Comparison of ENCODE assay signal across 9 mouse cellular contexts in genomic region chr15:71240647-71241351, GRCm38 (mm10).
DNase-seq lines count a peak whose midpoint lies in the region; ATAC-seq and TF ChIP-seq lines count a peak whose summit lies in the region.
"Had no signal": no experiment of that assay in that cellular context is flagged by ENCODE, and none has a peak within 500 bp of the region (broad histone marks: within the 10 kb centered on the region; RNA-seq: fewer than 3 reads in every experiment).

No protein-coding gene starts in this region.

- no peaks in the 10 kb centered on the region for H3K4me1 ChIP-seq in kidney, adult 2 months (ENCODE audit: control insufficient read depth, insufficient read depth, low read length)
- H3K4me1 ChIP-seq in kidney, embryonic 14.5 days (ENCODE audit: control insufficient read depth, insufficient read depth, low read length), result no peaks in the 10 kb centered on the region
- no peaks in the 10 kb centered on the region for H3K4me1 ChIP-seq in forebrain, embryonic 16.5 days (replicated peaks; ENCODE audit: control insufficient read depth, insufficient read depth, low read length)
- H3K4me1 ChIP-seq in hindbrain, embryonic 14.5 days (replicated peaks; ENCODE audit: control insufficient read depth, insufficient read depth, low read length), result no peaks in the 10 kb centered on the region
- no peaks in the 10 kb centered on the region for H3K4me1 ChIP-seq in neural tube, embryonic 12.5 days
- H3K4me1 ChIP-seq: megakaryocyte, embryonic 14.5 days had no signal

- H3K9ac ChIP-seq in kidney, embryonic 14.5 days (ENCODE audit: low read depth, low read length), result no peak overlapping the region
- no peak overlapping the region for H3K9ac ChIP-seq in forebrain, embryonic 16.5 days (replicated peaks; ENCODE audit: low read depth, low read length)
- H3K9ac ChIP-seq in hindbrain, embryonic 14.5 days, result no peak overlapping the region
- no peak overlapping the region for H3K9ac ChIP-seq in neural tube, embryonic 12.5 days

- no peak overlapping the region for H3K4me3 ChIP-seq in kidney, adult 2 months (ENCODE audit: insufficient read depth, low read depth, low read length)
- no peak overlapping the region for H3K4me3 ChIP-seq in kidney, embryonic 14.5 days (ENCODE audit: low read length)
- no peak overlapping the region for H3K4me3 ChIP-seq in forebrain, embryonic 16.5 days (replicated peaks; ENCODE audit: low read length)
- no peak overlapping the region for H3K4me3 ChIP-seq in hindbrain, embryonic 14.5 days (replicated peaks; ENCODE audit: low read length)
- no peak overlapping the region for H3K4me3 ChIP-seq in neural tube, embryonic 12.5 days
- H3K4me3 ChIP-seq: megakaryocyte, embryonic 14.5 days had no signal

- intact Hi-C loops in left cerebral cortex, postnatal 14 days (cut with DNase I), result no loop called here

- H3K36me3 ChIP-seq in kidney, adult 2 months (ENCODE audit: control insufficient read depth, insufficient read depth, low read length), result no peaks in the 10 kb centered on the region
- H3K36me3 ChIP-seq in kidney, embryonic 14.5 days (ENCODE audit: control insufficient read depth, insufficient read depth, low read length), result no peaks in the 10 kb centered on the region
- no peaks in the 10 kb centered on the region for H3K36me3 ChIP-seq in forebrain, embryonic 16.5 days (ENCODE audit: control insufficient read depth, insufficient read depth)
- no peaks in the 10 kb centered on the region for H3K36me3 ChIP-seq in hindbrain, embryonic 14.5 days (replicated peaks; ENCODE audit: control insufficient read depth, insufficient read depth)
- H3K36me3 ChIP-seq in neural tube, embryonic 12.5 days, result no peaks in the 10 kb centered on the region

- H3K9me3 ChIP-seq in kidney, embryonic 14.5 days (ENCODE audit: control insufficient read depth, low read length), result no peaks in the 10 kb centered on the region
- H3K9me3 ChIP-seq in forebrain, embryonic 16.5 days (ENCODE audit: control insufficient read depth, low read length), result no peaks in the 10 kb centered on the region; the same call in 1 of the 2 replicates
- 0 out of 2 replicates have a peak, but pooled peaks cover 6% of the 10 kb centered on the region for H3K9me3 ChIP-seq in hindbrain, embryonic 14.5 days (ENCODE audit: control insufficient read depth, low read length)
- H3K9me3 ChIP-seq in neural tube, embryonic 12.5 days, result no peaks in the 10 kb centered on the region
- H3K9me3 ChIP-seq: megakaryocyte, embryonic 14.5 days had no signal

- no peak overlapping the region for H3K27ac ChIP-seq in kidney, adult 2 months (ENCODE audit: insufficient read depth, low read depth, low read length)
- no peak overlapping the region for H3K27ac ChIP-seq in kidney, embryonic 14.5 days (ENCODE audit: low read depth, low read length)
- no peak overlapping the region for H3K27ac ChIP-seq in forebrain, embryonic 16.5 days (ENCODE audit: low read length)
- H3K27ac ChIP-seq in hindbrain, embryonic 14.5 days, result no peak overlapping the region
- no peak overlapping the region for H3K27ac ChIP-seq in neural tube, embryonic 12.5 days

- TF ChIP-seq POLR2A in kidney, adult 2 months (IDR thresholded peaks at IDR 0.05; ENCODE audit: low read depth, low read length), result no peak

- no peak overlapping the region for H3K4me2 ChIP-seq in kidney, embryonic 14.5 days (replicated peaks; ENCODE audit: low read depth, low read length)
- H3K4me2 ChIP-seq in forebrain, embryonic 16.5 days (ENCODE audit: low read length), result no peak overlapping the region
- H3K4me2 ChIP-seq in hindbrain, embryonic 14.5 days (replicated peaks), result no peak overlapping the region
- no peak overlapping the region for H3K4me2 ChIP-seq in neural tube, embryonic 12.5 days (replicated peaks)

- DNase-seq in kidney, adult 2 months, result peak; percentile 52
- peak; percentile 37 for DNase-seq in cerebellum, adult 11 months
- DNase-seq in hindbrain, embryonic 14.5 days (ENCODE audit: low spot score), result peak; percentile 91
- peak; percentile 92 to 95 for DNase-seq in left cerebral cortex, postnatal 14 days (ENCODE audit: low spot score in 2 of 2)
- peak; percentile 60 for DNase-seq in urinary bladder, postnatal 14 days (ENCODE audit: low spot score)

- ATAC-seq in kidney, embryonic 14.5 days (ENCODE audit: low FRiP score, low TSS enrichment), result no peak
- peak; percentile 88 for ATAC-seq in forebrain, embryonic 16.5 days
- ATAC-seq in hindbrain, embryonic 14.5 days (ENCODE audit: low FRiP score), result peak; percentile 72; the same call in 1 of the 2 replicates
- ATAC-seq in neural tube, embryonic 12.5 days (ENCODE audit: low FRiP score, low read depth), result peak; percentile 58; the same call in 1 of the 2 replicates

- H3K27me3 ChIP-seq in kidney, adult 2 months (replicated peaks; ENCODE audit: control insufficient read depth, insufficient read depth, low read length), result no peaks in the 10 kb centered on the region
- H3K27me3 ChIP-seq in kidney, embryonic 14.5 days (ENCODE audit: control insufficient read depth, insufficient read depth, low read length), result no peaks in the 10 kb centered on the region
- no peaks in the 10 kb centered on the region for H3K27me3 ChIP-seq in forebrain, embryonic 16.5 days (replicated peaks; ENCODE audit: control insufficient read depth, insufficient read depth, low read length)
- H3K27me3 ChIP-seq in hindbrain, embryonic 14.5 days (ENCODE audit: control insufficient read depth, insufficient read depth, low read length), result no peaks in the 10 kb centered on the region
- H3K27me3 ChIP-seq in neural tube, embryonic 12.5 days (replicated peaks), result no peaks in the 10 kb centered on the region
- H3K27me3 ChIP-seq: megakaryocyte, embryonic 14.5 days had no signal

- TF ChIP-seq CTCF in kidney, adult 2 months (conservative IDR thresholded peaks at IDR 0.05; ENCODE audit: insufficient read depth, insufficient read length, low read depth, low read length), result peak; percentile 56

- WGBS in kidney, adult 2 months, result 37% methylated on average over 9 of the region's 9 CpGs
- WGBS in kidney, embryonic 14.5 days, result 48% methylated on average over 9 of the region's 9 CpGs
- WGBS in forebrain, embryonic 16.5 days, result 30% methylated on average over 9 of the region's 9 CpGs
- WGBS in hindbrain, embryonic 14.5 days, result 35% methylated on average over 9 of the region's 9 CpGs
- 42% methylated on average over 9 of the region's 9 CpGs for WGBS in neural tube, embryonic 12.5 days

Comparison
In these comparisons a context has a peak if more than half of its experiments do, and no peak if none do; other contexts are left out.
1. DNase-seq: peak in every context shown above with its lines; median percentile 94 in left cerebral cortex, postnatal 14 days; 91 in hindbrain, embryonic 14.5 days; 60 in urinary bladder, postnatal 14 days; 52 in kidney, adult 2 months; 37 in cerebellum, adult 11 months.